Mouse (Mus musculus): ENCODE measurements at regions not wholly inside any gene's neighbourhood (a gene's known extent, or its start where the extent isn't known, plus 50 kb on each side); places are given as distances from the start of the nearest gene placed in this dataset.

GRCm38 (mm10) chr10:99959279-99959678 is 56.2 kb upstream of the Kitl start:
- DNase-seq (ENCODE audit: low spot score in 2 of 2), result no peak

- no peak for DNase-seq (ENCODE audit: low spot score in 2 of 2)
Measured at GRCm38 (mm10) chr10:99952486-99952885, 62.9 kb upstream of the Kitl start.

GRCm38 (mm10) chr10:99951718-99952117 is 63.7 kb upstream of the Kitl start:
- no peak for DNase-seq (ENCODE audit: low spot score in 2 of 2)

GRCm38 (mm10) chr10:99951316-99951715 is 64.1 kb upstream of the Kitl start:
- peak in 1 of 2 experiments; percentile 7 for DNase-seq (ENCODE audit: low spot score in 2 of 2)

- DNase-seq (ENCODE audit: low spot score in 2 of 2), result no peak
Measured at GRCm38 (mm10) chr10:99948740-99949139, 66.7 kb upstream of the Kitl start.

GRCm38 (mm10) chr10:99945418-99945817 is 70.0 kb upstream of the Kitl start:
- no peak for DNase-seq (ENCODE audit: low spot score in 2 of 2)

GRCm38 (mm10) chr10:99941665-99942064 is 73.8 kb upstream of the Kitl start:
- DNase-seq (ENCODE audit: low spot score in 2 of 2), result no peak

GRCm38 (mm10) chr10:99938901-99939300 is 76.5 kb upstream of the Kitl start:
- no peak for DNase-seq (ENCODE audit: low spot score in 2 of 2)

GRCm38 (mm10) chr10:99937921-99938618 is 77.4 kb upstream of the Kitl start:
- no peak for DNase-seq (ENCODE audit: low spot score in 2 of 2)

GRCm38 (mm10) chr10:99929191-99929590 is 86.2 kb upstream of the Kitl start:
- no peak for DNase-seq (ENCODE audit: low spot score in 2 of 2)

- no peak for DNase-seq (ENCODE audit: low spot score in 2 of 2)
Measured at GRCm38 (mm10) chr10:99927913-99928312, 87.5 kb upstream of the Kitl start.

GRCm38 (mm10) chr10:99926327-99926954 is 89.0 kb upstream of the Kitl start:
- no peak for DNase-seq (ENCODE audit: low spot score in 2 of 2)

- no peak for DNase-seq (ENCODE audit: low spot score in 2 of 2)
Measured at GRCm38 (mm10) chr10:99924541-99924940, 90.9 kb upstream of the Kitl start.

GRCm38 (mm10) chr10:99919925-99920324 is 95.5 kb upstream of the Kitl start:
- DNase-seq (ENCODE audit: low spot score in 2 of 2), result no peak

GRCm38 (mm10) chr10:99918567-99919320 is 96.7 kb upstream of the Kitl start:
- DNase-seq (ENCODE audit: low spot score in 2 of 2), result no peak

GRCm38 (mm10) chr10:99913846-99914187 is 101.6 kb upstream of the Kitl start:
- DNase-seq (ENCODE audit: low spot score in 2 of 2), result no peak

GRCm38 (mm10) chr10:99913001-99913845 is 102.2 kb upstream of the Kitl start:
- no peak for DNase-seq (ENCODE audit: low spot score in 2 of 2)

- DNase-seq (ENCODE audit: low spot score in 2 of 2), result no peak
Measured at GRCm38 (mm10) chr10:99910011-99910723, 105.3 kb upstream of the Kitl start.

- DNase-seq (ENCODE audit: low spot score in 2 of 2), result no peak
Measured at GRCm38 (mm10) chr10:99908044-99908443, 107.4 kb upstream of the Kitl start.

- DNase-seq (ENCODE audit: low spot score in 2 of 2), result no peak
Measured at GRCm38 (mm10) chr10:99906778-99907435, 108.5 kb upstream of the Kitl start.

Data from right cerebral cortex, adult 2 months (tissue).